Mouse (Mus musculus) cerebral cortex, adult 2 months (tissue): ENCODE measurements around the gene Mesd.

Experiments used
- WGBS: fragments of 180-500 bp; shearing (Covaris S2); methylation state at CpG from one replicate; pipeline ENCODE4 v1.1.7; 2018; 5-methylcytosine and 5-hydroxymethylcytosine counted together

Gene Mesd

DNA sequence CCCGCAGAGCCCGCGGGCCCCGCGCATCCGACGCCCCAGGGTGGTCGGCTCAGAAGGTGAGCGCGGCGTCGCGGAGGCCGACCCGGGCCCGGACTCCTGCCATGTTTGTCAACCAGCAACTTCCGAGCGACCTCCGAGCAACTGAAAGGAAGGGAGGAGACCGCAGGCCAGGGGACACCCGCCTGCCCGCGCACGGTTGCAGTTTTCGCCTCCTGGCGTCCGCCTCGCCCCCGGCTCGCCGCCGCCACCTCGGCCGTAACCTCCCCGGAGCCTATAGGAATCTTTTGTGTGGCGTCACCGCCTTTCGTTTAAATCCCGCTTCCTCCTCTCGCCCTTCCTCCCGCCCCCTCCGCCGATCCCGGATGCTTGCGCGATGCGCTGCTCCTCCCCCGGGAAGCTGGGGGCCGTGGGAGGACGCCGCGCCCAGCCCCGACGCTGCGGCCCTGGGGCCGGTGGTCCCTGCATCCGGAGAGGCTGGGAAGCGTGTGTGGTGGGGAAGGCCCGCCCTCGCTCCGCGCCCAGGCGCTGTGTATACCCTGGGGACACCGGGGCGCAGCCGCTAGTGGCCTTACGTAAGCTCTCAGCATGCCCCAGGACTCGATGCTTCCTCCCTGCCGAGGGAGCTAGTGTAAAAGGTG, at the start of gene Mesd, which contains the start of gene Tlnrd1:
Mesd (plus strand) TSS at position 446 of the 638 bp plus-strand sequence.
Tlnrd1 (minus strand) TSS at position 285 of the 638 bp plus-strand sequence.
- WGBS, result under 1% methylated on average over 68 of the region's 69 CpGs

DNA sequence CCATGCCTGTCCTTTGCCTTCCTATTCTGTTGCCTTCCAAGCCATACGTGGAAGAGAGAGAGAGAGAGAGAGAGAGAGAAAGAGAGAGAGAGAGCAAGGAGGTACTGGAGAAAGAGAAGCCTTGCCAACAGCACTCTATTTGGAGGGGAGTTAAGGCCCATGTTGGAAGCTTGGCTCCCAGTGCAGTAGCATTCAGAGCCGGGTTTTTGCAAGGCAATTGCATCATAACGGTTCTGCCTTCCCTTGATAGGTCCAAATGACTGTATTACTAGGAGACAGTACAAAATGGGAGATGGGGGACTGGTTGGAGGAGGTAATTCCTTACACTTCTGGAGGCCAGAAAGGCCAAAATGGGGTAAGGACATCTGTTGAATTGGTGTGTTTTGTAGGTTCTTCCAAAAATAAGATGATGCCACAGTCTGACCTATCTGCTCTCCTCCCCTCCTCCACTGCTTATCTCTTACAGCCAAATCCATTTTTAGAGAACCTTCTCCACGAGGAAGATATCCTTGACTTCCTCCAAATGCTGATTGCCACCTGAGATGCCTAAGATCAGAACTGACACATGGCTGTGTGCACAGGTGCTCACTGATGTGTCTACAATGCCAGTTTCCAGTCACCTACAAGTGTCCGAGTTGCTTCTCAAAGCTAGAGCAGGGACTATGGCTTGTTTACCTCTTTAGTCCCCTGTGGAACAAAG, 45.6 kb upstream of the Mesd start:
- 59% methylated on average over 5 of the region's 5 CpGs for WGBS

DNA sequence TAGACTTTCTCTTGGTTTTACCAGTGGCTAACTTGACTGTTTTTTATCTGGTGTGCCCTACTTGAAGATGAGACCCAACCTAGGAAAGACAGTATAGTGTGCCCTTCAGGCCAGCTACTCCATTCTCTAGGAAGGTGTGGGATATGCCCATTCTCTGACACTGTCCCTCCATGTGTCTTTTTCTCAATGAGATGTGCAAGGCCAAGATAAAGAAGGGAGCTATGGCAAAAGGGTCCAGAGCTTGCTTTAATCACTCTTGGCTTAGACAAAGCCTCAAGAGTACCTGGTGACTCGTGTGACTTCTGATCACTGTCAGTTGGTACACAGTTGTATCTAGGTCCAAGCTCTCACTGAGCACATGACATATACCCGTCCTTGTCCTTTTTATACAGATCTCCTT, 44.2 kb upstream of the Mesd start:
- WGBS, result 95% methylated on average over 2 of the region's 2 CpGs

DNA sequence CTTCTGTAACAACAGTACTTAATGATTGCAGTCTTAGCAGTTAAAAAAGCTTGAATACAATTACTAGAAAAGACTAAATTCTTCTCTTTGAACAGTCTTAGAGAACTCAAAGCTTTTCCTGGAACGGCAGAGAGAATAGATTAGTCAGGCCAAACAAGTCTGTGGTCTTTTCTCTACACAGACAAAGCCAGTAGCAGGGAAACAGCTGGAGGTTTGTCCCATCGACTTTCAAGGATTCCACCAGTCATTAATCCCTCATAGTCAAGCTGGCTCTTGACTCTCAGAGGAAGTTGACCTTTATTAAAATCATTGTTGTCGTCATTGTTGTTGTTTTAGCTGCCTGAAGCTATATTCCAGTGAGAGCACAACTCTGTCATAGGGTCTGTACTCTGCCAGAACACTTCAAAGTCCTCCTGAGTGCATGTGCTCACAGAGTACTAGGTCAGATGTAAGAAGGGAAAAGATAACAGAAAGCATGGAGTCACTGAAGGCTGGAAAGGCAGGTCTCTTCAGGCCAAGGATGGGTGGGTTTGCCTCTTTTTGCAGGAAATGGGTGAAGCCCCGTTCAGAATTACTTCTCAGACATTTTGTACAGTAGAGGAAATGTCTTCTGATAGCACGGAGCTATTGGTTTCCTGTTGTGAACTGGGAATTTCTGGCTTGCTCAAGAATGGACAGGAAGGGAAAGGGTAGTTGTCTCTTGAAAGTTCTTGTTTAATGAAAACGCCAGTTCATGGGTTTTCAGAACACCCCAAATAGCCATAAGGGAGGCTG, 41.6 kb upstream of the Mesd start:
- 58% methylated on average over 6 of the region's 6 CpGs for WGBS

DNA sequence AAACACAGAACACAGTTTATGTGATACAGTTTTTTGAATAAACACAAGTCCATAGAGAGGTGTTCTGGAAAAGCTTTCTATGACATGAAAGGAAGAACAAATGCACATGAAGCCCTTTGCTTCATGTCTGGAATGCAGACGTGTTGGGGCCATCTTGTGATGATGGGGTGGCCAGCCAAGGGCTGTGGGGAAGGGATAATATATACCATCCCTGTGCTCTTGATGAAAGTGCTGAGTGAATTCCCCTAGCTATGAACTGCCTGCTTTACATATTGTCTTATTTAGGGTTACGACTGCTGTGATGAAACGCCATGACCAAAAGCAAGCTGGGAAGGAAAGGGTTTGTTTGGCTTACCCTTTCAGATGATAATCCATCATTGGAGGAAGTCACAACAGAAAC, 39.5 kb upstream of the Mesd start:
- WGBS, result 98% methylated on average over 3 of the region's 3 CpGs

DNA sequence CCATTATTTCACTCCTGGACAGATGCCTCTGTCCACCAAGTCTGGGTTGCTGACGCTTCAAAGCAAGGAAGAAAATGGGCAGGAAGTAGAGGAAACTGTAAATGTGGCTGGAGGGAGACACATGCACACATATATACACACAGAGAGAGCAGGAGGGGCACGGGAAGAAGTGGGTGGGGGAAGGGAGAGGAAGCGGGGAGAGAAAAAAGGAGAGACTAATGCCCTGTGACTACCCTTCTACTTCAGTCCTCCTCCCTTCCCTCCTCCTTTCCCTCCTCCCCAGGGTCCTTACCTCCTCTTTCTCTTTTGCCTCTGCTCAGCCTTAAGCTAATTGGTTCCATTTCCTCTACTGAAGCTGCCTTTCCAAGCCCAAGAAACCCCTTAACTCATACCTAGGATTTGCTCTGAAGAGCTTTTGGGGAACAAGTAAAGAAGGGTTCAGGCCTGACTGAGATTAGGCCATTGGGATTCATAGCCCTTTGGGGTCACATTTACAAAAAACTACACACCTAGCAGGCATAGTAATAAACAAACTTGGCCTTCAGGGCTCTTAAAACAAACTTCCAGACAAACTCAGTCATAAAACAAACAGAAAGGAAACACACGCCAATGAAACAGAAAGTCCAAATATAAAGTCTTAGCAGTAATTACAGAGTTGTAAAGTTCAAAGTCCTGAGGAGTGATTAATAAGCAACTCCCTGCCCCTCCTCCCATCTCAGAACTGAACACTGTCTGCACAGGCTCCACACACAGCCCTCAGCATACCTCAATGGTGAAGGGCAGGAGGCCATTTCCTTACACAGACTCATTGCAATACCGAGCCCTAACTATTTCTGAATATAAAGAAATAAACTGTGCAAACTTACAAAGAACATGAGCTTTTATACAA, 36.8 kb upstream of the Mesd start:
- WGBS, result 71% methylated on average over 5 of the region's 5 CpGs

DNA sequence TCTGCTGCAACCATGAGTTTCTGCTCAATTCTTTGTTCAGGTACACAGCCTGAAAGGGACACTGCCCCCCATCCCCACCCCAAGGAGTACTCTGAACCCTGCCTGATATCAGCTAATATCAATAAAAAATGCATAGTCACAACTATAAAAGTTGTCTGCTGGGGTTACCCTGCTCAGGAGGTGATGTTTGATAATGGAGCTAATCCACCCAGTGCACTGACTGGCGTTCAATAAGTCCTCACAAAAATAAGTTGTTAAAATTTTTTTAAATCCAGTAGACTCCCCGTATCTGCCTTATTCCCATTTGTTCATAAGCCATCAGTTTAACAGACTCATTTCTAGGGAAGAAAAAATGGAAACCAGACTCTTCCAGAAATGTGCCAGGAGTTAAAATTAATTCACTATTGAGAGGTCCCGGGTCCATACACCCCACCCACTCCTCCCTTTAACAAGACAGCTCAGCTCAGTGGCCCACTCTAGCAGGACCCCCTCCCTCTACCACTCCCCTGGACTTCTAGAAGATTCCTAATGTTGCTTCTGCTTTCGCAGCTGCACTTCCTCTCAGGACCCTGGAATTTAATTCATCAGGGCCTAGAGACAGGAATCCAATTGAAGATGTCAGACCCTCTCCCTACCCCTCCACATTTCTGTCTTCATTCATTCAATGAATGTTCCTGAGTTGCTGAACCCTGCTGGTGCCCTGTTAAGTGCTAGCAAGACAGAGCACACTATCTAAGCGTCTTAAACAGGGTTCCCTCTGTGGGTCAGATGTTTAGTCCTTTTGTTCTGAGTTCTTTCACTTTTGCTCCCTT, 32.5 kb upstream of the Mesd start:
- 65% methylated on average over 5 of the region's 5 CpGs for WGBS

DNA sequence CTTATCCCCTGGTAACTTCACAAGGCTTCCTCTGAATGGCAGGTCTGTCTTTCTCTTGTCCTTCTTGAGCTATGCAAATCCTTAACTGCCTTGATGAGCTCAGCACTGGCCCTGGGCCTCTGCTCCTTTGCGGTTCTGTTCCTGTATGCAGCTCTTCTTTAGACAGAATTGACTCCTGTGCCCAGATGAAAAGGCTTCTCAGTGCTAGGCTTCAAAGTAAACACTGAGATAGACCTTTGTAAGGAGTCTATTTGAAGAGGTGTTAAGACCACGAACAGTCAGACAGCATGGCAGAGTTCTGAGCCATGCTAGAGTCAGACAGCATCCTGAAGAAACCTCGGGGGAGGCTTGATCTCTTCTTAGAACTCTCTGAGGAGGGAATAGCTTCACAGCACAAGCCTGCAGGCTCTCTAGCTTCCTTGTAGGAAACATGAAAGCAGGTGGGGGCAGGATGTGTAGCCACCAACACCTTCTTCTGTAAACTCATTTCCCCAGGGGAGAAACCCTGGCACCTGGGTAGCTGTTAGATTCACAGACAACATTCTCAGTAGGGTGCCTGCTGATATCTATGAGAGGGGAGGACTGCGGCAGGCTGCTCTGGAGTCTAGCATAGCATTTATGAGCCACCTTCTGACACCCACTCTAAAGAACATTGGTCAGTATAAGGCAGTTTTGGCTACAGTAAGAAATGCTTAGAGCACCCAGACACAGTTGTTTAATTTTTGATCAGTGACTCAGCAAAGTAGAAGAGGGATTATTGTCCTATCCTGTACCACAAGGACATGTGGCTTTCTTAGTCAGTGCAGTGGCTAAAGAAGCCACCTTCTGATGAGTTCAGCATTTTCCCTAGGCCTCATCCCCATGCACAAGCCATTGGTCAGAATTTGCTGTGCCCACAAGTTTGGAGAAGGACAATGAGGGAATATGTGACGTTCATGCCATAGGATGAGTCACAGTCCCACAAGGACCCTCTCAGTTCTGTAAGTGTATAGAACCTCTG, 31.6 kb upstream of the Mesd start:
- WGBS, result 53% methylated on average over 5 of the region's 5 CpGs

DNA sequence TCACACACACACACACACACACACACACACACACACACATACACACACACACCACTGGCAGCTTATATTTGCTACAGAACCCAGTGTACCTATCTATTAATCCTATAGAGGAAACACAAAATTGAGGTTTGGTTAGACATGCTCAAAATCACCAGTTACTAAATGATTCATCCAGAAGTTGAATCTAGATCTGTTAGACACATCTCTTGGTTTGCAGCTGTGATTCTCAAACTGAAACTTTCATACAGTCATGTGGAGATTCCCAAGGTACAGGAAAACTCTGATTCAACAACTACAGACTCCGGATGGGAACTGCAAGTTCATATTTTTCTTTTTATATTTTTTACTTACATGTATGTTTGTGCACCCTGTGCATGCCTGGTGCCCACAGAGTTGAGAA, 29.1 kb upstream of the Mesd start:
- WGBS, result 90% methylated on average over 1 of the region's 1 CpGs

DNA sequence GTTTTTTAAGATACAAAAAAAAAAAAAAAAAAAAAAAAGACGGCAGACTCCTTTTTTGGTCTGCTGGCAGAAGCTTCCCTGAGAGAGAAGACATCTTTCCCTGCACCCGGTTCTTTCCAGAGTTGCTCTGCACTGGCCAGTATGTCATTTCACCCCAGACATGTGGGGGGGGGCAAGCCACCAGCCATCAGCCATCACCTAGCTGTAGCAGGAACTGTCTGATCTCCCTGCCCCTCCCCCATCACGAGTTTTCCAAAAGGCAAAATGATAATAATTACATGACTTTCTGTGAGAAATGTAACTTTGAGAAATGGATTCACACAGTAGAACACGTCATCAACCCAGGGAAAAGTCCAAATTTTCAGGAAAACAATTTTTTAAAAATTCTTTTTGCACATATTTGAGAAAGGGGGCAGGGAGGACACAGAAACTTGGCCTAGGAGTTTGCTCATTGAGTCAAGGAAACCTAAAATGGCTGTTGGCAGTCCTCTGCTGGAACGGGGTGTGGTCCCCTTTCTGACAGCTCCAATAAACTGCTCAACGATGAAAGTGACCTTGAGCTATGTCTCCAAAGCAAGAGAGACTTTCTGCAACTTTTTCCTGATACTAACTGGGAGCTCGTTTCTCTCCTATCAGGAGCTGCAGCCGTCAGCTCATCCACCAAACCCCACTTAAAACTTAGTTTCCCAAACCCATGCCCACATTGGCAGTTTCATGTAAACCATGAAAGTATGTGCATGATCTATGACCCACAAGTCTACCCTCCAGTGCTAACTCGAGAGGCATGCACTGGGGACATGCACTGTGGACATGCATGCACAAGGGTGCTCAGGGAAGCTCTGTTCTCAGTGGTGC, 27.7 kb upstream of the Mesd start:
- WGBS, result 78% methylated on average over 9 of the region's 9 CpGs

DNA sequence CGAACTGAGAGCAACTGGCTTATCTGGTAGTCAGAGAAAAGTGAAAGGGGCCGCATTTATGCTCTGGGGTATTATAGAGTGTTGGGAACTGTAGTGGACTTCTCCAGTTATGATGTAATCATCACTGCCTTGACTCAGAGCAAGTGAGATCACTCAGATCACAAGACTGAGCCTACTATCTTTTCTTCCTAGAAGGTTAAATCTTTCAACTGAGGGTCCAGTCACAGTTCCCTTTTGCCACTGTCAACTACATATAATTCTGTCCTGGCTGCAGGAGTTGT, 27.1 kb upstream of the Mesd start:
- 92% methylated on average over 2 of the region's 2 CpGs for WGBS

DNA sequence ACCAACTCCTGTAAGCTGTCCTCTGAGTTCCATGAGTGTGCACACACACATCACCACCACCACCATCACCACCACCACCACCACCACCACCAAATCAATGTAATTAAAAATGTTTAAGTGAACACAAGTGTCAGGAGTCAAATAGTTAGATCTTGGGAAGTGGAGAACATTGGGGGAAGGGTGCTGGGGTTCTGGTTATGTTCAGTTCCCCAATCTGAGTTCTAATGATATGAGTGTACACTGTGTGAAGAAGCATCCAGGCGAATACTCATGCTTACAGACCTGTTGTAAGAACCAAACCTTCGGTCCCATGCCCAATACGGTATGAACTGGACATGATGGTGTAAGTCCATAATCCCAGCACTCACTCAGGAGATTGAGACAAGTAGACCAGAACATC, 26.3 kb upstream of the Mesd start:
- 97% methylated on average over 3 of the region's 3 CpGs for WGBS

DNA sequence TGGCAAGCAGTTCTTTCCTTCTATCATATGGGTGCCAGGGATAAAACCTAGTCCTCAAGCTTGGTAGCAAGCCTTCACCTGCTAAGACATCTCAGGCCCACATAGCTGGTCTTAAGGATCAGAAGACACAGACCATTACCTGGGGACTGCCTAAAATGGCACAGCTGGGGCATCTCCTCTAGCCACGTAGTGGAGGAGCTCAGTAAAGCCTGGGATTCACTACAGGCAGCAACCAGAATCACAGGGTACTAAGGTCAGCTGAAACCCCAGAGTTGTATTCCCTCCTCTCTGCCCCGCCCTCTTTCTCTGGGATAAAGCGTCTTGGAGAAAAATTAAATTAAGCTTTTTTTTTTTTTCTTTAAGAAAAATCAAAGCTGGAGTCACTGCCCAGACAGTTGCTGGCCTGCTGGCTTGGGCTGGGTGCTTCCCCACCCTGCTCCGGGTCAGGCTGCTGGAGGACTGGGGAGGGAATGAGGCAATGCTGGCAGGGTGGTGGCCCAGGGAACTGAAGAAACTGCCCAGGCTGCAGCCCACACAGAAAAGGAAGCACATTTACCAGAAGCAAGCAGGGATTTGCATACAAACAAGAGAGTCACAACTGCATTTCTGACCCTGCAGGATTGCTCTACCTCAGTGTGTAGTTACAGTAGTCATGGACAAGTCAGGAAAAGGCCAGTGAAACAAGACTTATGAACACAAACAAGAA, 24.7 kb upstream of the Mesd start:
- WGBS, result 72% methylated on average over 4 of the region's 4 CpGs

DNA sequence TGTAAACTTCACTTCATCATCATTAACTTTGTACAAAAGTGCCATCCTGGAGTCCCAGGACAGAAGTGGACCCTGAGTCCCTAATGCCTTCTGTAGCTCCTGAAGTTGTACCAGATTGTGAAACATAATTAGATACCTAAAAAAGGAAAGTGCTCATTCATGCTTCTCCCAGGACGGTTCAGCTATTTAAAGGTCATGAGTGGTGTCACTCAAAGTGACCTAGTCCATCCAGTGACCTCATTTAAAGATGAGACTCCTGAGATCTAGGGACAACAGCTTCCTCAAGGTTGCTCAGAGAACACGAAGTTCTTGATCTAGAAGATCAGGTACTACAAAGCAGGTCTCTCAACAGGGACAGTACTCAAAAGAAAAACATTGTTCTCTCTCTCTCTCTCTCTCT, 20.7 kb upstream of the Mesd start:
- whole genome bisulfite sequencing, result 51% methylated on average over 2 of the region's 2 CpGs

DNA sequence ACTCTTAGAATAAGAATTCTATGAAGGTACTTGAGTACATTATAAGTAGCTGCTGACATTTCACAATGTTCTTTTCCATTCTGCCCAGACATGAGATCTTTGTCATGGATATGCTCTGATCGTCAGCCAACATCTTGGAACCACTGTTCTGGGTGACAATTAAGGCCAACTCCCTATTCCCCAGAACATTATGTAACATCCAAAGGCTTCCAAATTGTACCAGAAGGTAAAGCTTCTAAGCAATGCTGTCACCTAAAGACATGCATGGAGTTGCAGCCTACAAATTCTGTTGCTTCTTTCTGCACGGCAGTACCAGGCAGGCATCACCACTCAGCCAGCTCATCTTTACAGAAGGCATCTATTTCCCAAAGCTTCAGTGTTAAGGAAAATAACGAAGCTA, 16.1 kb upstream of the Mesd start:
- WGBS, result 49% methylated on average over 3 of the region's 3 CpGs

DNA sequence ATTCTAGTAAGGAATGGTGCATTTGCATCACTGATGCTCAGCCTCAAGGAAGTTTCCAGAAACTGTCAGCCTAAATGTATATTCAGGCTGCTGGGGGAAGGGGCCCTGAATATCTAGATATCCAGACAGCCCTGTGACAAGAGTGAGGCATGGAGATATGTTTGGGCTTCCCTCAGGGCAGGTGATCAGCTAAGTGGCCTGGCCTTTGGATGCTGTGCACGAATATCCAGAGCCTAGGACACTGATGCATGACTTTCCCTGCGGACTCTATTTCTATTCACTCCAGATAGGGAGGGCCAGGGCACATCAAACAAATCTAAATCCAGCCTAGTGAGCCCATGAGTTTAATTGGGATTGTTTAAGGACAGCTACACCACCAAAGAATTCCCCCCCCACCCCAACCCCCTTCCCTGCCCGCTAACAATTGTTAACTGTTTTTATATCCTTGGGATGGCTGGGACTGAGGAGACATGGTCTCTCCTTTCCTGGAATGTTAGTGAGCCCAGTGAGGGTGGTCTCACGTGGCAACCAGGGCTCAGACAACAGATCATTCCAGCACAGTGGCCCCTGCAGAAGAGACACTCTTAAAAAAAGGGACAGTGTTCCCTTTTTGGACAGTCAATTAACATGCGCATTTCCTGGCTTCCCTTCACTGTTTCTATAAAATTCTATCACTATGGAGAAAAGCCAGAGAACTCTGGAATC, 14.3 kb upstream of the Mesd start:
- WGBS, result 44% methylated on average over 5 of the region's 5 CpGs

DNA sequence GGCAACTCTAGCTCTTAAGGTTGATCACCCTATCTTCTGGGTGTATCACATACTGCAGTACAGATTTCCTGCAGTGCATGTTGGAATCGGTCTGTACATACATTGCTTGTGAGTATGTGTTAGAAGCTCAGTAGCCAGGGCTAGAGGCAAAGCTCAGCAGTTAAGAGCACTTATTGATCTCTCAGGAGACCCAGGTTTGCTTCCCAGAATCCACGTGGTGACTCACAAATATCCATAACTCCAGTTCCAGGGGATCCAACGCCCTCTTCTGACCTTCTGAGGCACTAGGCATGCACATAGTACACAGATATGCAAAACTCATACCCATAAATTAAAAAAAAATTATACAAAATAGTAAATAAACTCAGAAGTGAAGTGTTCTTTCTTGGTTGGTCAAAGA, 7.2 kb upstream of the Mesd start:
- 85% methylated on average over 3 of the region's 3 CpGs for WGBS
